Mouse (Mus musculus) forebrain, embryonic 13.5 days (tissue): ENCODE results near the gene Clec16a. TPM values are rescaled to one million over a fixed set of nuclear protein-coding genes. Genes with fewer than 3 reads are reported as not detected.

Source experiments
- polyA plus RNA-seq: library from polyadenylated mRNA; unstranded; fragments of >200 nt; fragmentation: Nextera tagmentation; extraction: Ambion mirVana; gene quantifications from 2 replicates; pipeline ENCODE4 v1.2.1, GENCODE M21; 2015

Clec16a gene
- polyA plus RNA-seq, 1 experiment from 2014 or later, result 61.7 TPM

Other genes with a start within 250 kb of the Clec16a start
- gene Emp2, start 231.4 kb upstream of the Clec16a start, polyA plus RNA-seq, result 2.2 and 2.3 TPM in 2 replicates
- gene Tekt5, start 149.8 kb upstream of the Clec16a start, polyA plus RNA-seq, result 0.74 and 1.4 TPM in 2 replicates
- gene Nubp1, start 133.4 kb upstream of the Clec16a start, polyA plus RNA-seq, result 51.9 and 56.4 TPM in 2 replicates
- gene Tvp23a, start 98.0 kb upstream of the Clec16a start, polyA plus RNA-seq, result 37.1 and 39.8 TPM in 2 replicates
- 0.29 and 0.40 TPM in 2 replicates for gene Ciita, start 65.3 kb upstream of the Clec16a start, polyA plus RNA-seq
- gene Dexi, start 2.3 kb upstream of the Clec16a start, polyA plus RNA-seq, result 15.0 and 17.3 TPM in 2 replicates
- gene Socs1, start 240.2 kb downstream of the Clec16a start, polyA plus RNA-seq, result 1.3 and 1.5 TPM in 2 replicates
- not detected in 2 replicates for gene Tnp2, start 243.3 kb downstream of the Clec16a start, polyA plus RNA-seq
- not detected in 2 replicates for gene Prm3, start 245.6 kb downstream of the Clec16a start, polyA plus RNA-seq